Mouse (Mus musculus) lung, postnatal 0 days (tissue): ENCODE measurements around the gene Med20. TPM values are rescaled to one million over a fixed set of nuclear protein-coding genes. Genes with fewer than 3 reads are reported as not detected.
"Not testable (repeated sequence)": the region's sequence is repeated elsewhere in the genome, so short reads cannot be mapped to it uniquely, and the experiment has no call there.

Experiments used
- ATAC-seq: fragments of 200-750 bp; cut with Nextera tagmentation; 2 replicates; pipeline ENCODE4 v1.8.0; 2017; ENCODE audit warnings: moderate library complexity
- DNase-seq: peaks from one replicate; pipeline ENCODE4 v3.0.0-alpha.2; 2016; ENCODE audit warnings: low spot score
- H3K27ac ChIP-seq: fragments of 300-500 bp; sonication (generic); 2 replicates; pipeline ENCODE4 v1.5.1; 2014; ENCODE audit warnings: antibody characterized with exemption, mild to moderate bottlenecking, low read length, mixed read lengths
- H3K27me3 ChIP-seq: fragments of 300-500 bp; sonication (generic); replicated peaks from 2 replicates; pipeline ENCODE4 v1.6.1; 2014; ENCODE audit warnings: low read length, mixed read lengths; ENCODE audit not compliant: insufficient read depth
- H3K36me3 ChIP-seq: fragments of 300-500 bp; sonication (generic); 2 replicates; pipeline ENCODE4 v1.6.1; 2014; ENCODE audit warnings: low read length, mixed read lengths; ENCODE audit not compliant: insufficient read depth
- H3K4me1 ChIP-seq: fragments of 300-500 bp; sonication (generic); 2 replicates; pipeline ENCODE4 v1.6.1; 2014; ENCODE audit warnings: antibody characterized with exemption, low read depth, low read length, mixed read lengths; ENCODE audit not compliant: insufficient read depth
- H3K4me2 ChIP-seq: fragments of 300-500 bp; sonication (generic); replicated peaks from 2 replicates; pipeline ENCODE4 v1.6.1; 2014; ENCODE audit warnings: low read depth, mild to moderate bottlenecking, low read length, moderate library complexity, mixed read lengths
- H3K4me3 ChIP-seq: fragments of 300-500 bp; sonication (generic); 2 replicates; pipeline ENCODE4 v1.5.1; 2014; ENCODE audit warnings: low read depth, low read length
- H3K9ac ChIP-seq: fragments of 300-500 bp; sonication (generic); replicated peaks from 2 replicates; pipeline ENCODE4 v1.6.1; 2014; ENCODE audit warnings: low read depth, mild to moderate bottlenecking
- H3K9me3 ChIP-seq: fragments of 300-500 bp; sonication (generic); 2 replicates; pipeline ENCODE4 v1.6.1; 2016; ENCODE audit warnings: low read length, mixed read lengths
- CTCF ChIP-seq: IDR thresholded peaks from 2 replicates; pipeline ENCODE4 v1.5.1; 2016; ENCODE audit warnings: antibody characterized with exemption, mild to moderate bottlenecking
- EP300 ChIP-seq: IDR thresholded peaks from 2 replicates; pipeline ENCODE4 v1.6.1; 2016; ENCODE audit warnings: antibody characterized with exemption, mild to moderate bottlenecking, control low read depth
- WGBS: fragments of 180-500 bp; shearing (Covaris S2); extraction: QIAGEN DNeasy Blood & Tissue Kit; methylation state at CpG from one replicate; pipeline ENCODE4 v1.1.7; 2014; 5-methylcytosine and 5-hydroxymethylcytosine counted together
- polyA plus RNA-seq: library from polyadenylated mRNA; unstranded; fragments of >200 nt; fragmentation: Nextera tagmentation; extraction: Ambion mirVana; gene quantifications from 2 replicates; pipeline ENCODE4 v1.2.1, GENCODE M21; 2015

The Med20 gene
- polyA plus RNA-seq, 1 experiment from 2014 or later, result 31.6 TPM

- peaks cover 28% of the 10 kb centered on the region for H3K4me1 ChIP-seq
- WGBS, result 18% methylated on average over 10 of the region's 10 CpGs
- TF ChIP-seq EP300 (peak; percentile 77), CTCF (peak; percentile 78)
- ATAC-seq, result peak; percentile 19
- H3K4me2 ChIP-seq, result peak overlapping the region; percentile 17; the same call in 1 of the 2 replicates
- peak overlapping the region; percentile 94 for H3K27ac ChIP-seq
- H3K27me3 ChIP-seq, result no peaks in the 10 kb centered on the region
- H3K9ac ChIP-seq, result no peak overlapping the region
- DNase-seq, result peak; percentile 83
- H3K9me3 ChIP-seq, result no peaks in the 10 kb centered on the region
- H3K4me3 ChIP-seq, result no peak overlapping the region
- H3K36me3 ChIP-seq, result 0 out of 2 replicates have a peak, but pooled peaks cover 12% of the 10 kb centered on the region
These were observed 13.4 kb upstream of the Med20 start for GRCm38 (mm10) chr17:47597838-47598579.

GRCm38 (mm10) chr17:47598580-47599304, 12.6 kb upstream of the Med20 start:
- H3K9me3 ChIP-seq, H3K27me3 ChIP-seq, ATAC-seq, H3K9ac ChIP-seq, H3K4me3 ChIP-seq, H3K4me2 ChIP-seq, DNase-seq: not testable (repeated sequence)
- Histone ChIP-seq H3K36me3 (0 out of 2 replicates have a peak, but pooled peaks cover 14% of the 10 kb centered on the region), H3K27ac (peak overlapping the region; percentile 38; the same call in 1 of the 2 replicates), H3K4me1 (peaks cover 28% of the 10 kb centered on the region)
- WGBS, result 75% methylated on average over 10 of the region's 10 CpGs

GRCm38 (mm10) chr17:47599511-47600297, 11.7 kb upstream of the Med20 start:
- TF ChIP-seq EP300 (peak; percentile 59; the same call in 1 of the 2 replicates), CTCF (no peak)
- Histone ChIP-seq H3K27me3 (no peaks in the 10 kb centered on the region), H3K9me3 (no peaks in the 10 kb centered on the region), H3K4me1 (peaks cover 28% of the 10 kb centered on the region), H3K4me2 (no peak overlapping the region), H3K36me3 (0 out of 2 replicates have a peak, but pooled peaks cover 18% of the 10 kb centered on the region), H3K27ac (peak overlapping the region; percentile 72), H3K4me3 (no peak overlapping the region), H3K9ac (no peak overlapping the region)
- WGBS, result 65% methylated on average over 11 of the region's 11 CpGs
- ATAC-seq, result peak; percentile 41
- peak; percentile 63 for DNase-seq

GRCm38 (mm10) chr17:47600601-47601388, 10.6 kb upstream of the Med20 start:
- 0 out of 2 replicates have a peak, but pooled peaks cover 18% of the 10 kb centered on the region for H3K36me3 ChIP-seq
- H3K4me1 ChIP-seq, result peaks cover 22% of the 10 kb centered on the region
- DNase-seq (no peak), ATAC-seq (no peak)
- no peak overlapping the region for H3K9ac ChIP-seq
- 0 out of 2 replicates have a peak overlapping the region, but pooled peaks have one; percentile 20 for H3K27ac ChIP-seq
- no peak overlapping the region for H3K4me2 ChIP-seq
- H3K27me3 ChIP-seq, result no peaks in the 10 kb centered on the region
- WGBS, result 82% methylated on average over 13 of the region's 13 CpGs
- H3K9me3 ChIP-seq, result no peaks in the 10 kb centered on the region
- TF ChIP-seq EP300, result no peak
- no peak for TF ChIP-seq CTCF
- no peak overlapping the region for H3K4me3 ChIP-seq

GRCm38 (mm10) chr17:47601389-47601755, 10.0 kb upstream of the Med20 start:
- Histone ChIP-seq H3K4me3 (no peak overlapping the region), H3K9ac (no peak overlapping the region), H3K27ac (0 out of 2 replicates have a peak overlapping the region, but pooled peaks have one; percentile 20), H3K9me3 (no peaks in the 10 kb centered on the region), H3K4me1 (peaks cover 16% of the 10 kb centered on the region; the same call in 1 of the 2 replicates), H3K4me2 (no peak overlapping the region), H3K27me3 (no peaks in the 10 kb centered on the region), H3K36me3 (0 out of 2 replicates have a peak, but pooled peaks cover 18% of the 10 kb centered on the region)
- no peak for ATAC-seq
- TF ChIP-seq CTCF, result no peak
- TF ChIP-seq EP300, result no peak
- 88% methylated on average over 10 of the region's 10 CpGs for WGBS
- no peak for DNase-seq
